Mouse (Mus musculus) E14TG2a.4 (cell line): Measurements from ENCODE around the gene Etnk1.

Source experiments
- H3K27me3 ChIP-seq: 2 replicates; pipeline ENCODE4 v1.6.1; 2014; ENCODE audit warnings: low read length, control low read depth; ENCODE audit not compliant: insufficient read depth
- H3K36me3 ChIP-seq: 2 replicates; pipeline ENCODE4 v1.6.1; 2014; ENCODE audit warnings: low read length, control low read depth; ENCODE audit not compliant: insufficient read depth
- H3K4me1 ChIP-seq: replicated peaks from 2 replicates; pipeline ENCODE4 v1.6.1; 2014; ENCODE audit warnings: low read depth, low read length, control low read depth
- H3K4me3 ChIP-seq: replicated peaks from 2 replicates; pipeline ENCODE4 v1.5.1; 2014; ENCODE audit warnings: mild to moderate bottlenecking, low read length
- H3K9me3 ChIP-seq: 2 replicates; pipeline ENCODE4 v1.6.1; 2014; ENCODE audit warnings: low read length, control low read depth
- CTCF ChIP-seq: conservative IDR thresholded peaks from 2 replicates; pipeline ENCODE4 v1.5.1; 2014; ENCODE audit warnings: low read length
- NANOG ChIP-seq: IDR thresholded peaks from 2 replicates; pipeline ENCODE4 v1.6.1; 2014; ENCODE audit warnings: borderline replicate concordance, low read length, mixed read lengths
- POU5F1 ChIP-seq: IDR thresholded peaks from 2 replicates; pipeline ENCODE4 v1.6.1; 2014; ENCODE audit warnings: low read length, borderline replicate concordance

Etnk1 gene

DNA sequence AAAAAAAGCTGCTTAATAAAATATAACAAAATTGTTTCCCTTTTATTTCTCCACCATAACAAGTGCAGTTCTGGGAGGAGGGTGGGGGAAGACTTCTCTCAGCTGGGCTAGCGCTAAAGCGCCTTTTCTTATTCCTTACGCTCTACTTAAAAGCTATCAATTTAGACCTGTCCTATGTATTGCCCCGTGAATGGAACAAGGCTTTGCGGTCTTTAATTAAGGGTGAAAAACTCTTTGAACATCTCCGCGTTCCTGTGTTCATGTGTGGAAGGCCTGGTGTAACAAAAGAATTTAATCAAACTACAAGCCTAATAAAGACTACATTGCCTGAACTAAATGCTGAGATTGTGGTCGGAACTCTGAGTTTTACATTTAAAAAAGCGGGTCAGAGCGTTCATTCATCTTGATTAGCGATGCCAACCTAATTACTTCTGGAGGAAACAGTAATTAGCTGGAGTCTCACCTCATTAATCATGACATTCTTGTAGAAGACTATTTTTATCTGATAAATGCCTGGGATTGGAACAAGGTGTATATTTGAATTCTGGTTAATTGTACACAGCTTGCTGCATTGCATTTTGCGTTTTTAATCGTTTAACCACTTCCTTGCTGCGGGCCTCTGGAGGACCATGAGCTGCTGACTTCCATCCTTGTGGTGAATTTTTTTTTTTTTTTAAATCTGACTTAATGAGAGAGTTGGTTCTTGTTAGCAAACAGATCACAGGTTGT, 93.7 kb downstream of the Etnk1 start:
- TF ChIP-seq POU5F1 (no peak), NANOG (no peak), CTCF (no peak)
- Histone ChIP-seq H3K36me3 (no peaks in the 10 kb centered on the region), H3K4me1 (peaks cover 19% of the 10 kb centered on the region), H3K27me3 (peaks cover 2% of the 10 kb centered on the region; the same call in 1 of the 2 replicates), H3K9me3 (no peaks in the 10 kb centered on the region), H3K4me3 (no peak overlapping the region)

DNA sequence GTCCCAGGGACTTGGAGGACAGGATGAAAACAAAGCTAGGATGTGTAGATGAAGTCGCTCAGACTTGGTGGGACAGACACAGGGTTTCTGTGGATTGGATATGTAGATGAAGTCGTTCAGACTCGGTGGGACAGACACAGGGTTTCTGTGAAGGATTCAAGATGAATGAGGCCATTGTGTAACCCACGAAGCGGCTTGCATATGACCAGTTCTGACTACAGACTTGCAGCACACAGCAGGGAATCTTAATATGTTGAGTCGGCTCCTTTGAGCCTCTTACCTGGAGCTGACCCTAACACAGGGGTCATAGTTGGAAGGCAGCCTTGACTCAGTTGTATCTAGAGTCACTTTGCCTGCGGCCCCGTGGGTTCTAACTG, 94.3 kb downstream of the Etnk1 start:
- no peaks in the 10 kb centered on the region for H3K36me3 ChIP-seq

DNA sequence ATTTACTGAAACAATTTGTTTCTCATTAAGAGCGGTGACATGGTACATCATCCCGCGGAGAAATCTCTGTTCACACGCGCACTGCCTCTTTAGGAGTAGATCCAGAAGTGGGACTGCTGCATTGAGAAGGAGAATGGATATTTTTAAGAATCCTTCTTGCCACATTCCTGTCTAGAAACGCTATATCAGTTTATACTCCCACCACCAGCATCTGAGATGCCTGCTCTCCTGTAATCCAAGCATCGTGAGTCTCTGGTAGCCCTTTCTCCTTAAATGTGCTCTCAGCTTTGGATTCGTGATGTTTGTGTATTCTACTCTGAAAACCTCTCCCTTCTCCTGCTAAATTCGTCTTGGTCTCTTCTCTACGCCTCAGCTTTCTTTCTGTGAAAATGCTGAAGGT, 98.5 kb downstream of the Etnk1 start:
- no peaks in the 10 kb centered on the region for H3K36me3 ChIP-seq
- TF ChIP-seq CTCF (no peak), POU5F1 (no peak), NANOG (no peak)
- no peaks in the 10 kb centered on the region for H3K9me3 ChIP-seq
- no peak overlapping the region for H3K4me3 ChIP-seq
- 0 out of 2 replicates have a peak, but pooled peaks cover 7% of the 10 kb centered on the region for H3K4me1 ChIP-seq
- H3K27me3 ChIP-seq: no peaks in the 10 kb centered on the region

More for the DNA sequence above, 94.3 kb downstream of the Etnk1 start:
- TF ChIP-seq NANOG (no peak), POU5F1 (no peak), CTCF (no peak)
- Histone ChIP-seq H3K9me3 (no peaks in the 10 kb centered on the region), H3K4me3 (no peak overlapping the region), H3K27me3 (peaks cover 2% of the 10 kb centered on the region; the same call in 1 of the 2 replicates), H3K4me1 (peaks cover 19% of the 10 kb centered on the region)

DNA sequence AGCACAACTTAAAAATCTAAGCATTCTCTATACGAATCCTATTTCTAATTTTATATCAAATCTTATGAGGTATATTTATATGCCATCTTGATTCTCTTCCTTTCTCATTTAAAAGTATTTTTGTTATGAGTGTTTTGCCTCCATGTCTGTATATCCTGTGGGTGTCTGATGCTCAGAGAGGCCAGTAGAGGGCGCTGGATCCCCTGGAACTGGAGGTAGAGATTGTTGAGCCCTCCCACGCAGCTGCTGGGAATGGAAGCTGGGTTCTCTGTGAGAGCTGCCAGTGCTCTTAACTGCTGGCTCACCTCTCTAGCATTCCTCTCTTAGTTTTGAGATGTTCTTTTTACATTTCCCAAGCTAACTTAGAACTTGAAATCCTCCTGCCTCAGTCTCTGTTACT, 112.2 kb downstream of the Etnk1 start:
- Histone ChIP-seq H3K9me3 (no peaks in the 10 kb centered on the region), H3K36me3 (no peaks in the 10 kb centered on the region), H3K27me3 (no peaks in the 10 kb centered on the region), H3K4me3 (no peak overlapping the region), H3K4me1 (no peaks in the 10 kb centered on the region)
- peak; percentile 86 for TF ChIP-seq CTCF
- no peak for TF ChIP-seq POU5F1
- no peak for TF ChIP-seq NANOG
